Comparison of ENCODE assay signal across 11 mouse cellular contexts in the genomic region with DNA sequence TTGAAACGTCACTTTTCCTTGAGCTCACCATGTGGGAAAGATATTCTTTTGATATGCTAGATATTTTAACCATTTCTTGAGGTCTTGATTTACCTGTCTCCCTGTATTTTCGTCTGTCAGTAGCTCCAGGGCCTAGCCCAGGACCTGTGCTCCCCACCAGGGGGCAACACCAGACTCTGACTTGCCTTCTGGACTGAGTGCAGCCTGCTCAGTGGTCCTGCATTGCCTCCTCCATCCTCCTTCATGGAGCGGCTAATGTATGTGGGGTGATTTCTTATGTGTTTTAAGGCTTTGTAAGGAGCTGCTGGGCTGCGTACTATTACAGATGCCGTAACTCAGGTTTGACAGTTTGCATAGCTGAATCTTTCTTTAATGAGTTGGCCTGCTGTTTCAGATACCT.
DNase-seq lines count a peak whose midpoint lies in the region; ATAC-seq and TF ChIP-seq lines count a peak whose summit lies in the region.
"Had no signal": no experiment of that assay in that cellular context is flagged by ENCODE, and none has a peak within 500 bp of the region (broad histone marks: within the 10 kb centered on the region; RNA-seq: fewer than 3 reads in every experiment).

No protein-coding gene starts in this region.

- no peak for ATAC-seq in forebrain, postnatal 0 days
- ATAC-seq in liver, embryonic 14.5 days (ENCODE audit: insufficient read depth): no peak

- TF ChIP-seq CTCF in forebrain, postnatal 0 days (IDR thresholded peaks at IDR 0.05; ENCODE audit: low read depth): peak; percentile 35
- TF ChIP-seq CTCF in liver, embryonic 14.5 days (IDR thresholded peaks at IDR 0.05; ENCODE audit: low read depth): peak; percentile 46; the same call in 1 of the 2 replicates

- H3K4me1 ChIP-seq in forebrain, postnatal 0 days (ENCODE audit: insufficient read depth): no peaks in the 10 kb centered on the region
- H3K4me1 ChIP-seq in forebrain, embryonic 10.5 days: peaks cover 18% of the 10 kb centered on the region
- H3K4me1 ChIP-seq in liver, embryonic 14.5 days (replicated peaks; ENCODE audit: control insufficient read depth in 2 of 2, insufficient read depth in 2 of 2, low read length in 1 of 2): peaks cover 11 to 12% of the 10 kb centered on the region in 2 experiments
- peaks cover 10% of the 10 kb centered on the region for H3K4me1 ChIP-seq in heart, embryonic 10.5 days
- H3K4me1 ChIP-seq: neural tube, embryonic 12.5 days had no signal

- H3K4me3 ChIP-seq in forebrain, postnatal 0 days (ENCODE audit: low read depth, low read length): no peak overlapping the region
- no peak overlapping the region for H3K4me3 ChIP-seq in forebrain, embryonic 10.5 days
- H3K4me3 ChIP-seq in liver, embryonic 14.5 days (ENCODE audit: insufficient read depth in 1 of 2, low read depth in 2 of 2, low read length in 2 of 2): no peak overlapping the region
- H3K4me3 ChIP-seq in heart, embryonic 10.5 days: no peak overlapping the region
- H3K4me3 ChIP-seq: liver, embryonic 15.5 days; neural tube, embryonic 12.5 days had no signal

- 81% methylated on average over 5 of the region's 5 CpGs for WGBS in forebrain, postnatal 0 days
- WGBS in forebrain, embryonic 10.5 days: 82% methylated on average over 5 of the region's 5 CpGs
- 74% methylated on average over 5 of the region's 5 CpGs for WGBS in liver, embryonic 14.5 days (ENCODE audit: insufficient replicate concordance)
- WGBS in heart, embryonic 10.5 days: 78% methylated on average over 5 of the region's 5 CpGs

- no peak for DNase-seq in forebrain, postnatal 0 days
- no peak for DNase-seq in forebrain, embryonic 10.5 days (ENCODE audit: extremely low spot score, low spot score)
- peak; percentile 22 for DNase-seq in left cerebral cortex, postnatal 4 days
- no peak for DNase-seq in left cerebral cortex, postnatal 36 days (ENCODE audit: low spot score in 2 of 2)
- peak; percentile 41 for DNase-seq in ES-CJ7 (ENCODE audit: low read depth, low spot score)
- no peak for DNase-seq in liver, embryonic 14.5 days (ENCODE audit: low read depth in 3 of 3, low spot score in 3 of 3)
- no peak for DNase-seq in layer of hippocampus, adult 8-10 months (ENCODE audit: low spot score in 2 of 2)
- no peak for DNase-seq in heart, embryonic 10.5 days (ENCODE audit: low spot score)
- DNase-seq: kidney, adult 11 months had no signal

- no peak overlapping the region for H3K9ac ChIP-seq in forebrain, postnatal 0 days
- H3K9ac ChIP-seq in liver, embryonic 14.5 days (replicated peaks): no peak overlapping the region
- H3K9ac ChIP-seq: liver, embryonic 15.5 days; neural tube, embryonic 12.5 days had no signal

- no peak overlapping the region for H3K4me2 ChIP-seq in forebrain, postnatal 0 days (ENCODE audit: low read depth)
- H3K4me2 ChIP-seq in liver, embryonic 14.5 days (ENCODE audit: low read depth): no peak overlapping the region
- H3K4me2 ChIP-seq: liver, embryonic 15.5 days; neural tube, embryonic 12.5 days had no signal

- intact Hi-C loops in left cerebral cortex, postnatal 4 days (cut with DNase I): no loop called here
- intact Hi-C loops in left cerebral cortex, postnatal 36 days (cut with DNase I): no loop called here

- no peak for TF ChIP-seq EP300 in liver, embryonic 14.5 days (IDR thresholded peaks at IDR 0.05; ENCODE audit: low read depth)

- H3K9me3 ChIP-seq in forebrain, postnatal 0 days (ENCODE audit: low read length): no peaks in the 10 kb centered on the region
- H3K9me3 ChIP-seq in forebrain, embryonic 10.5 days: no peaks in the 10 kb centered on the region
- H3K9me3 ChIP-seq in liver, embryonic 14.5 days (ENCODE audit: control insufficient read depth, low read length): no peaks in the 10 kb centered on the region
- no peaks in the 10 kb centered on the region for H3K9me3 ChIP-seq in heart, embryonic 10.5 days
- H3K9me3 ChIP-seq: liver, embryonic 15.5 days; neural tube, embryonic 12.5 days had no signal

- no peaks in the 10 kb centered on the region for H3K36me3 ChIP-seq in forebrain, postnatal 0 days (ENCODE audit: insufficient read depth)
- no peaks in the 10 kb centered on the region for H3K36me3 ChIP-seq in forebrain, embryonic 10.5 days (replicated peaks)
- H3K36me3 ChIP-seq in liver, embryonic 14.5 days (replicated peaks; ENCODE audit: control insufficient read depth, insufficient read depth, low read depth): no peaks in the 10 kb centered on the region
- H3K36me3 ChIP-seq in heart, embryonic 10.5 days: no peaks in the 10 kb centered on the region
- H3K36me3 ChIP-seq: liver, embryonic 15.5 days; neural tube, embryonic 12.5 days had no signal

- H3K27ac ChIP-seq in forebrain, postnatal 0 days (ENCODE audit: low read depth, low read length): no peak overlapping the region
- no peak overlapping the region for H3K27ac ChIP-seq in forebrain, embryonic 10.5 days
- no peak overlapping the region for H3K27ac ChIP-seq in liver, embryonic 14.5 days
- H3K27ac ChIP-seq in heart, embryonic 10.5 days: no peak overlapping the region
- H3K27ac ChIP-seq: liver, embryonic 15.5 days; neural tube, embryonic 12.5 days had no signal

- no peaks in the 10 kb centered on the region for H3K27me3 ChIP-seq in forebrain, postnatal 0 days (ENCODE audit: insufficient read depth, low read length)
- H3K27me3 ChIP-seq in forebrain, embryonic 10.5 days (ENCODE audit: poor library complexity, severe bottlenecking): no peaks in the 10 kb centered on the region
- no peaks in the 10 kb centered on the region for H3K27me3 ChIP-seq in liver, embryonic 14.5 days (ENCODE audit: control insufficient read depth, insufficient read depth, low read length)
- H3K27me3 ChIP-seq in heart, embryonic 10.5 days (ENCODE audit: insufficient read depth, poor library complexity, severe bottlenecking): no peaks in the 10 kb centered on the region
- H3K27me3 ChIP-seq: liver, embryonic 15.5 days; neural tube, embryonic 12.5 days had no signal

Comparison
In these comparisons a context has a peak if more than half of its experiments do, and no peak if none do; other contexts are left out.
1. DNase-seq: peak in left cerebral cortex, postnatal 4 days (single experiment) and ES-CJ7 (single experiment); none in forebrain, postnatal 0 days (single experiment), forebrain, embryonic 10.5 days (single experiment), left cerebral cortex, postnatal 36 days (0 of 2), liver, embryonic 14.5 days (0 of 3), layer of hippocampus, adult 8-10 months (0 of 2) and heart, embryonic 10.5 days (single experiment).